Mouse (Mus musculus) heart, embryonic 12.5 days (tissue): ENCODE measurements around the gene Rad23a. TPM values are rescaled to one million over a fixed set of nuclear protein-coding genes. Genes with fewer than 3 reads are reported as not detected.

Experiments
- ATAC-seq: fragments of 200-750 bp; cut with Nextera tagmentation; 2 replicates; pipeline ENCODE4 v1.8.0; 2017; ENCODE audit warnings: moderate TSS enrichment, moderate library complexity; ENCODE audit not compliant: insufficient number of reproducible peaks, low FRiP score
- H3K27ac ChIP-seq: fragments of 300-500 bp; sonication (generic); 2 replicates; pipeline ENCODE4 v1.5.1; 2016; ENCODE audit warnings: mild to moderate bottlenecking, moderate library complexity; ENCODE audit not compliant: poor library complexity, severe bottlenecking
- H3K27me3 ChIP-seq: fragments of 300-500 bp; sonication (generic); replicated peaks from 2 replicates; pipeline ENCODE4 v1.6.1; 2016; ENCODE audit warnings: mild to moderate bottlenecking, moderate library complexity
- H3K36me3 ChIP-seq: fragments of 300-500 bp; sonication (generic); 2 replicates; pipeline ENCODE4 v1.6.1; 2016; ENCODE audit warnings: mild to moderate bottlenecking, moderate library complexity
- H3K4me1 ChIP-seq: fragments of 300-500 bp; sonication (generic); replicated peaks from 2 replicates; pipeline ENCODE4 v1.6.1; 2016; ENCODE audit warnings: mild to moderate bottlenecking
- H3K4me2 ChIP-seq: fragments of 300-500 bp; sonication (generic); 2 replicates; pipeline ENCODE4 v1.6.1; 2016; ENCODE audit warnings: mild to moderate bottlenecking, moderate library complexity
- H3K4me3 ChIP-seq: fragments of 300-500 bp; sonication (generic); 2 replicates; pipeline ENCODE4 v1.5.1; 2016; ENCODE audit warnings: mild to moderate bottlenecking
- H3K9ac ChIP-seq: fragments of 300-500 bp; sonication (generic); 2 replicates; pipeline ENCODE4 v1.6.1; 2016; ENCODE audit warnings: mild to moderate bottlenecking, moderate library complexity
- H3K9me3 ChIP-seq: fragments of 300-500 bp; sonication (generic); replicated peaks from 2 replicates; pipeline ENCODE4 v1.6.1; 2016; ENCODE audit warnings: mild to moderate bottlenecking, moderate library complexity
- WGBS: fragments of 180-500 bp; shearing (Covaris S2); methylation state at CpG from one replicate; pipeline ENCODE4 v1.1.7; 2016; 5-methylcytosine and 5-hydroxymethylcytosine counted together
- polyA plus RNA-seq: library from polyadenylated mRNA; unstranded; fragments of >200 nt; fragmentation: Nextera tagmentation; extraction: Ambion mirVana; gene quantifications from 2 replicates; pipeline ENCODE4 v1.2.1, GENCODE M21; 2016

The Rad23a gene
- 129 and 131 TPM in 2 replicates for polyA plus RNA-seq

DNA sequence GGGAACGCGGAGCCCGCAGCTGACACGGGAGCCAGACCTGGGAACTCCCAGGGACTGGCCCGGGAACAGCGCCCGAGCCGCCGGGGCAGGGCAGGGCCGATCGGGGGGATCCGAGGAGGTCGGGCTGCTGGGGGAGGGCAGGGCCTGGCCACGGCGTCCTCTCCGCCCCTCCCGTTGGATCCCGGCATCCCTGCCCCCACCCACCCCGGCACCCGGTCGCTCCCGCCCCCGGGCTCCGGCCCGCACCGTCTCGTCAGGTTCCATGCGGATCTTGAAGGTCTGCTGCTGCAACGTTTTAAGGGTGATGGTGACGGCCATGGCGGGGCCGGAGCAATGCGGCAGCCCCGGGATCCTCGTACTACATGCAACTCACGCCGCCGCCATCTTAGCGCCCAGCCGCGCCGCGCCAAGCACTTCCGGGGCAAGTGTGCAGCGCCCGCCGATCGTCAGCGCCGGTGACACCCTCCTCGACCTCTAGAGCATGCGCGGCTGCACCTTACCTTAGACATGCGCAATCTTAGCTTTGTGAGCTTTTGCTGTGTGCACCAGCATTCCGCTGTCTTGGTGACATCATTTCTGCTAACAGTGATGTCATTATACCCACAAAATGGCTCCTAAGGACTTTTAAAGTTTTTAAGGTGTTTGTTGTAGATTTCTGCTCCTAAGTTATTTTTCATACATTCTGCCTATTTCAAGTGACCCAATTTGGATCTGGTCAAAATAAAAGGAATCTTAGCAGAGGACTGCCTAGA is at the start of gene Rad23a:
Rad23a (minus strand) TSS at position 418 of the 752 bp plus-strand sequence.
- Histone ChIP-seq H3K27ac (peak within 1 kb of the TSS; percentile 93), H3K9ac (peak within 1 kb of the TSS; percentile 97), H3K9me3 (no peaks in the 10 kb centered on the region), H3K4me2 (peak within 1 kb of the TSS; percentile 68), H3K36me3 (peaks cover 79% of the 10 kb centered on the region), H3K4me3 (peak within 1 kb of the TSS; percentile 91), H3K27me3 (no peaks in the 10 kb centered on the region), H3K4me1 (peaks cover 36% of the 10 kb centered on the region)
- WGBS: under 1% methylated on average over 49 of the region's 55 CpGs
- ATAC-seq: peak; percentile 91

DNA sequence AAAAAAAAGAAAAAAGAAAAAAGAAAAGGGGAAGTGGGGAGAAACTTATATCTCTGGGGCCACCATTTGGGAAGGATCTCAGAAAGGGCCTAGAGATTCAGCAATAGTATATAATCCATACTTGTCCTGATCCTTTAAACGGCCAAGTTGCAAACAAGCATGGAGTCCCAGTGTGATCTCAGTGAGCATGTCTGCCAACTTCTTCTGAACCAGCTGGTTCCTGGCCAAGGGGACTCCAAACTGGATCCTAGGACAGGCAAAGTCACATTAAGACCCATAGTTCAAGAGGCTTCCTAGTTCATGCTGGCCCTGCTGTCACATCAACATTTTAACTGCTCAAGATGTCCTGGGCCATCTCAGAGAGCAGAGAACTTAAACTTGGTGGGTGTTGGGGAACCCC is 48.7 kb upstream of the Rad23a start:
- no peaks in the 10 kb centered on the region for H3K9me3 ChIP-seq
- peaks cover 49% of the 10 kb centered on the region for H3K36me3 ChIP-seq
- no peak for ATAC-seq
- no peak overlapping the region for H3K4me3 ChIP-seq
- no peak overlapping the region for H3K9ac ChIP-seq
- H3K4me2 ChIP-seq: no peak overlapping the region
- H3K27me3 ChIP-seq: no peaks in the 10 kb centered on the region
- H3K27ac ChIP-seq: no peak overlapping the region
- H3K4me1 ChIP-seq: peaks cover 10% of the 10 kb centered on the region
- 88% methylated on average over 1 of the region's 1 CpGs for WGBS

DNA sequence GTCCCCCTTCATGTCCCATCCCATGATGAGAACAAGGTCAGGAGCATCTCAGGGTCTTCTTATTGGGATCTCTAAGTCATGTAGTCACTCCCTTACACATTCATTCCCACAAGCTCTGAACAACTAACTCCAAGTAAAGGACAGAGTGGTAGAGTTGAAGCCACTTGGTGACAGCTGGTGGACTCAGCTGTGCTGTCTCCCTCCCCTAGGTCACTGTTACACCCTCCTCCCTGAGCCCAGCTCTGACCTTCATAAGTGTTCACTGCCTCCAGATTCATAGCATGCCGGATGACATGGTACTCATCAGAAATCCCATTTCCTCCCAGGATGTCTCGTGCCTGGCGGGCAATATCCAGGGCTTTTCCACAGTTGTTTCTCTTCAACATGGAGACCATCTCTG is 47.8 kb upstream of the Rad23a start:
- no peak for ATAC-seq
- Histone ChIP-seq H3K9ac (no peak overlapping the region), H3K4me3 (no peak overlapping the region), H3K4me2 (no peak overlapping the region), H3K36me3 (peaks cover 49% of the 10 kb centered on the region), H3K27ac (no peak overlapping the region), H3K9me3 (no peaks in the 10 kb centered on the region), H3K27me3 (no peaks in the 10 kb centered on the region), H3K4me1 (peaks cover 10% of the 10 kb centered on the region)
- 97% methylated on average over 3 of the region's 3 CpGs for WGBS

DNA sequence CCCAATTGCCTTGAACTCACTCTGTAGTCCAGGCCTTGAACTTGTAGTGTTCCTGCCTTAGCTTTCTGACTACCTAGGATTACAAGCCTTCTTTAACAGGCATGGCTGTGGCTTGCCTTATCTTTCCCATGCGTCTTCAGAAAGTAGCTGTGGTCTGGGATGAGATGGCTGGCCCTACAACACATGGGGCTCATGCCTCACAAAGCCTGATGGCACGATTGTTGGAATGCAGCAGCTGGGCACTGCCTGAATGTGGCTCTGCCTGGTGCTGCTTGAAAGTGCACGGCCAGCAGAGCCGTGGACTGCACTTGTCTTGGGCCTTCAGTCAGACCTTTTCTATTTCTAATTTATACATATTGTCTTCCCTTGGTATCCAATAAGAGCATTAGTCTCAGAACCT is 44.3 kb upstream of the Rad23a start:
- no peak for ATAC-seq
- Histone ChIP-seq H3K9ac (no peak overlapping the region), H3K4me3 (no peak overlapping the region), H3K27me3 (no peaks in the 10 kb centered on the region), H3K27ac (no peak overlapping the region), H3K36me3 (peaks cover 40% of the 10 kb centered on the region), H3K4me1 (no peaks in the 10 kb centered on the region), H3K9me3 (no peaks in the 10 kb centered on the region), H3K4me2 (no peak overlapping the region)
- 80% methylated on average over 4 of the region's 4 CpGs for WGBS

DNA sequence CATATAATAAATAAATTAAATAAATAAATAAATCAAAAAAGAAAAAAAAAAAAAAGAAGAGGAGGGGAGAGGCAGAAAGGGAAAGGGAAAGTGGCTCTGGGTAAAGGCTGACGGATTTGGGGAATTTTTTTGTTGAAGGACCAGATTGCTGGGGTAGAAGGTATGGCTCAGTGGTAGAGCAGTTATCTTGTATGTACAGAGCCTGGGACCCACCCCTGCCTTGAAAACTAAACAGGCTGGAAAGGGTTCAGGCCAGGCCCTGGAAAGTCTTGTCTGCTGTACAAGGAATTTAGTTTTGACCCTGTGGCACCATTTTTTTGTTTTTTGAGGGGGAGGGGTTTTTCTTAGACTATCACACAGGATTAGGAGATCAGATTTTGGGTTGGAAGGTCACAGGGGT is 38.5 kb upstream of the Rad23a start:
- WGBS: 65% methylated on average over 1 of the region's 1 CpGs
- Histone ChIP-seq H3K9me3 (no peaks in the 10 kb centered on the region), H3K27me3 (no peaks in the 10 kb centered on the region), H3K4me3 (no peak overlapping the region), H3K4me1 (no peaks in the 10 kb centered on the region), H3K27ac (no peak overlapping the region), H3K36me3 (no peaks in the 10 kb centered on the region), H3K9ac (no peak overlapping the region), H3K4me2 (no peak overlapping the region)
- no peak for ATAC-seq

DNA sequence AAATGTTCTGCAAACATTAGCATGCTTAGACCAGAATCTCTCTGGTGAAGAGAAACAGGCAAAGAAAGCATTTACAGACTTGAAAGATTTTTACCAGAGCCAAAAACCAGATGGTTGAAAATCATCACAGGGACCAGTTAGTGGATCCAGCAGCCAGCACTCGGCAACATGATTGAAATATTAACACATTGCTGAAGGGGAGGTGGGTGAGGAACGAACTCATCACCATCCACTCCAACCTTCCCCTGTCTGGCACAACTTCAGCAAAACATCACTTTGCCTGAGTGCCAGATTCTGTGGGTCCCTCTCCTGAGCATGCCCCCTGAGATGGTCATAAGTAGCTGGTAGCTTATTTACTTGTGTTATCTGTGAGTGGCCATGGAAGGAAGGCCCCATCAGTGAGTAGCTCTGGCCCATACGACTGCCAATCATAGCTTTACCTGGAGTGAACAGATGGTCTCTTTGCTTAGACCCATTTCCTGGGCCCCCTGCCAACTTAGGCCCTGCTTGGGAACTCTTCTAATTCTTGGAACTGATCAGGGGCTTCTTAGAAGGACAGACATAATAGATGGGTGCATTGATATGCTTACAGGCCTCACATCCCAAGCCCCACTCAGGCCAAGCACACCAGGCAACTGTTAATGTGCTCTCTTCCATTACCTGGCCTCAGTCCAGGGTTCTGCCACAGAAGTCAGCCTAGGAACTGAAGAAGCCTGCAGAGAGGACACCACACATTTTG is 37.0 kb upstream of the Rad23a start:
- Histone ChIP-seq H3K4me3 (no peak overlapping the region), H3K9me3 (no peaks in the 10 kb centered on the region), H3K4me1 (peaks cover 6% of the 10 kb centered on the region), H3K27me3 (peaks cover 4% of the 10 kb centered on the region; the same call in 1 of the 2 replicates), H3K36me3 (no peaks in the 10 kb centered on the region), H3K4me2 (no peak overlapping the region), H3K9ac (no peak overlapping the region), H3K27ac (no peak overlapping the region)
- 73% methylated on average over 3 of the region's 3 CpGs for WGBS
- no peak for ATAC-seq

DNA sequence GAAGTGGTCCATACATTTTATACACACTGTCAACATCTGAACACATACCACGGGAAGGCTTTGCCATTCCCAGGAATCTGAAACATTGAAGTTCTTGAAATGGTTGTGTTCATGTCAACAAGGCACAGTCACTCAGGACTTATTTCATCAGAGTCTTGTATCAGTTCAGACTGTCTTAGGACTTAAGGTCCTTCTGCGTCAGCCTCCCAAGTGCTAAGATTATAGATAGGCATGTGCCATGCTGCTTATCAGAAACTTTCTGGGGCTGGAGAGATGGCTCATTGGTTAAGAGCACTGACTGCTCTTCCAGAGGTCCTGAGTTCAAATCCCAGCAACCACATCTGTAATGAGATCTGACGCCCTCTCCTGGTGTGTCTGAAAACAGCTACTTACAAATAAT is 33.9 kb upstream of the Rad23a start:
- 81% methylated on average over 3 of the region's 3 CpGs for WGBS
- H3K9ac ChIP-seq: no peak overlapping the region
- H3K27me3 ChIP-seq: peaks cover 4% of the 10 kb centered on the region; the same call in 1 of the 2 replicates
- no peak for ATAC-seq
- H3K4me2 ChIP-seq: no peak overlapping the region
- H3K27ac ChIP-seq: no peak overlapping the region
- no peak overlapping the region for H3K4me3 ChIP-seq
- peaks cover 8% of the 10 kb centered on the region for H3K36me3 ChIP-seq
- H3K9me3 ChIP-seq: no peaks in the 10 kb centered on the region
- peaks cover 15% of the 10 kb centered on the region for H3K4me1 ChIP-seq

DNA sequence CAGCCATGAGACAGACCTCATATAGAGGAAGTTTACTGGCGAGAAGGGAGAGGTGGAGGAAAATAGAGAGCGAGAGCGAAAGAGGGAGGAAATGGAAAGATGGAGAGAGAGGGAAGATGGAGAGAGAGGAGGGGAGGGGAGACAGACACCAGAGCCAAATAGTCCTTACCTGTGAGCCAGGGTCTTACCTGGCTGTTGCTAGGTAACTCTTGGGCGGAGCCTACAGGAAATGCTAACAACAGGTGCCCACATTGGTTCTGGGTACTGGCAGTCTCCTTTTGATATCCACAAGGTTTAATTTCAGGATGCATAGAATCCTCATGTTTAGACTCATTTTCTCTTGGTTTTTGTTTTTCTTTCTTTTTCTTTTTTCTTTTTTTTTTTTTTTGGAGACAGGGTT is 32.6 kb upstream of the Rad23a start:
- Histone ChIP-seq H3K27me3 (peaks cover 4% of the 10 kb centered on the region; the same call in 1 of the 2 replicates), H3K27ac (no peak overlapping the region), H3K4me2 (peak overlapping the region; percentile 95), H3K4me1 (peaks cover 15% of the 10 kb centered on the region), H3K36me3 (peaks cover 21% of the 10 kb centered on the region), H3K9ac (peak overlapping the region; percentile 70; the same call in 1 of the 2 replicates), H3K4me3 (peak overlapping the region; percentile 52), H3K9me3 (no peaks in the 10 kb centered on the region)
- ATAC-seq: no peak
- WGBS: 77% methylated on average over 4 of the region's 4 CpGs

DNA sequence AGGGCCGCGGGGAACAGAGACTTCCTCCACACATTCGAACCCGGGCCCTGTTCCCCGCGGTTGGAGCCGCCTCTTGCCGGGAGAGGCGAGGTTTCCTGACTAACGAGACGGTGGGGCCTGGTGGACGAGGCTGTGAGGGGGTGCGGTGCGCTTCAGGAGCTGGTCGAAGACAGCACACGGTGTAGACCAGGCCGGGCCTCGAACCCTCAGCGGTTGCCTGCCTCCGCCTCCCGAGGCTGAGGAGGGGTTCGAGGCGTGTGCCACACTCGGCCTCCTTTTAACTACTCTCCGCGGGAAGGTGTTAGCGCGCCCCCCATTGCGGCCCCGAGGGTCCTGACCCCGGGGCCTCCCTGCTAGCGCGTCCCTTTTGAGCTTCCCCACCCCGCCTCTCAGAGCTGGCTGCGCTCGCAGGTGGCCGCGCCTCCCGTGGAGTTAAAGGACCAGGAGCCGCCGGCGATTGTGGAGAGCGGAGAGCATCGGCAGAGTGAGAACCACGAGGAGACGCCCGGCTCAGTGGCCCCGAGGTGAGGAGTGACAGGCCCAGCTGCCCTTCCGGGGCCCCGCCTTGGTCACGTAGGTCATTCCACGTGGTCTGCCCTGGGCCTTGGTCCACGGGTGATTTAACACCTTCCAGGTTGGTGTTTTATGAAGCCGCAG is 32.0 kb upstream of the Rad23a start:
- 2% methylated on average over 53 of the region's 54 CpGs for WGBS
- Histone ChIP-seq H3K27ac (no peak overlapping the region), H3K27me3 (peaks cover 4% of the 10 kb centered on the region; the same call in 1 of the 2 replicates)

DNA sequence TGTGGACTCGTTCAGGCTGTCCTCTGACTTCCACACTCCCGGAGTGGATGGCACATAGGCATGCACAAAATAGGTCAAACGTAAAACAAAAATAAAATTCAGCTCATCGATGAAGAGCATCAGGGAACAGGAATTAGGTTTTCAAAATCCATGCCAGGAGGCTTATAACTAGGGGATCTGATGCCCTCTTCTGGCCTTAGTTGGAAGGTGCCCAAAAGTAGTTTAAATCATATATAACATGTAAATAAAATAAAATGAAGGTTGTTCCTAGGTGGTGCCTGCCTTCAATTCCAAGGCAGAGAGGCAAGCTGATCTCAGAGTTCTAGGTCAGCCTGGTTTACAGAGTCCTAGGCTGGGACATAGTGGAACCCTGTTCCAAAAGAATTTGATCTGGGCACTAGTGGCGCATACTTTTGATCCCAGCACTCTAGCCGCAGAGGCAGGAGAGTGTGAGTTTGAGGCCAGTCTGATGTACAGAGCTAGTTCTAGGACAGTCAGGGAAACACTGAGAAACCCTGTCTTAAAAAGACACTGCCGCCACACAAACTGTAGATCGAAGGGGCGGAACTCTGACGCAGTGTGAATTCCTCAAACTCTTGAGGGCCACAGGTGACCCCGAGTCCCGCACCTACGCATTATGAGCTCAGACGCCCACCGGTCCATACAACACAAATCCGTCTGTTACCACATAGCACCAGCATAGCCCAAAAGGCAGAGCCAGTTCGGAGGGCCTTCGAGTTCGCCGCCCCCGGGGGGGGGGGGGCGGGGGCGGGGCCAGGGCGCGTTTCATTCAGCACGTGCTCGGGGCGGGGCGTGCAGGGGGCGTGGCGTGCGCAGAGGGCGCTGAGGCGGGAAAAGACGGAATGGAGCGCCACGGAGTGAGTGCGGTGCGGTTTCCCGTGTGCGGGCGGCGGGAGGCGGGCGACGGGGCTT is 31.2 kb upstream of the Rad23a start, which contains the start of gene Syce2:
Syce2 (plus strand) TSS at position 736 of the 933 bp plus-strand sequence.
- Histone ChIP-seq H3K36me3 (peaks cover 35% of the 10 kb centered on the region), H3K4me1 (peaks cover 15% of the 10 kb centered on the region), H3K9ac (peak within 1 kb of the TSS; percentile 70), H3K27me3 (peaks cover 4% of the 10 kb centered on the region; the same call in 1 of the 2 replicates), H3K4me2 (peak within 1 kb of the TSS; percentile 95), H3K27ac (no peak within 1 kb of the TSS), H3K4me3 (peak within 1 kb of the TSS; percentile 52), H3K9me3 (no peaks in the 10 kb centered on the region)
- WGBS: 12% methylated on average over 45 of the region's 46 CpGs
- peak; percentile 80 for ATAC-seq

More for the DNA sequence above, 32.0 kb upstream of the Rad23a start:
- ATAC-seq: peak; percentile 57
- Histone ChIP-seq H3K9me3 (no peaks in the 10 kb centered on the region), H3K36me3 (peaks cover 27% of the 10 kb centered on the region), H3K4me2 (peak overlapping the region; percentile 95), H3K9ac (peak overlapping the region; percentile 70), H3K4me1 (peaks cover 15% of the 10 kb centered on the region), H3K4me3 (peak overlapping the region; percentile 52)
